Mouse (Mus musculus) cortical plate, adult 2 months (tissue): ENCODE data around the gene Scd3.

Source experiments
- CTCF ChIP-seq: fragments of 200-500 bp; IDR thresholded peaks from 2 replicates; pipeline ENCODE4 v1.5.1; 2011; ENCODE audit warnings: mild to moderate bottlenecking, control low read depth, low read length; ENCODE audit not compliant: insufficient read depth; ENCODE audit errors: extremely low read depth
- POLR2A ChIP-seq: fragments of 200-500 bp; IDR thresholded peaks from 2 replicates; pipeline ENCODE4 v1.6.1; 2011; ENCODE audit warnings: mild to moderate bottlenecking, low read length, control low read depth; ENCODE audit not compliant: insufficient read depth; ENCODE audit errors: extremely low read depth

GRCm38 (mm10) chr19:44207079-44207478, 4.0 kb downstream of the Scd3 start:
- TF ChIP-seq POLR2A (no peak), CTCF (no peak)
